Mouse (Mus musculus) neural tube, embryonic 13.5 days (tissue): Measurements from ENCODE around the gene Msh3. TPM values are rescaled to one million over a fixed set of nuclear protein-coding genes. Genes with fewer than 3 reads are reported as not detected.

Experiments used
- ATAC-seq: fragments of 200-750 bp; cut with Nextera tagmentation; 2 replicates; pipeline ENCODE4 v1.8.0; 2017; ENCODE audit warnings: low read depth, mild to moderate bottlenecking, moderate TSS enrichment, moderate library complexity
- H3K27ac ChIP-seq: fragments of 300-500 bp; sonication (generic); replicated peaks from 2 replicates; pipeline ENCODE4 v1.5.1; 2015; ENCODE audit warnings: moderate library complexity, mild to moderate bottlenecking, inconsistent platforms
- H3K27me3 ChIP-seq: fragments of 300-500 bp; sonication (generic); 2 replicates; pipeline ENCODE4 v1.6.1; 2015; ENCODE audit warnings: mild to moderate bottlenecking, inconsistent platforms
- H3K36me3 ChIP-seq: fragments of 300-500 bp; sonication (generic); 2 replicates; pipeline ENCODE4 v1.6.1; 2015; ENCODE audit warnings: mild to moderate bottlenecking, inconsistent platforms
- H3K4me1 ChIP-seq: fragments of 300-500 bp; sonication (generic); replicated peaks from 2 replicates; pipeline ENCODE4 v1.6.1; 2015; ENCODE audit warnings: inconsistent platforms
- H3K4me2 ChIP-seq: fragments of 300-500 bp; sonication (generic); 2 replicates; pipeline ENCODE4 v1.6.1; 2015; ENCODE audit warnings: inconsistent platforms, mild to moderate bottlenecking, moderate library complexity
- H3K4me3 ChIP-seq: fragments of 300-500 bp; sonication (generic); 2 replicates; pipeline ENCODE4 v1.5.1; 2015; ENCODE audit warnings: mild to moderate bottlenecking, inconsistent platforms
- H3K9ac ChIP-seq: fragments of 300-500 bp; sonication (generic); 2 replicates; pipeline ENCODE4 v1.6.1; 2015; ENCODE audit warnings: moderate library complexity, mild to moderate bottlenecking, inconsistent platforms
- H3K9me3 ChIP-seq: fragments of 300-500 bp; sonication (generic); 2 replicates; pipeline ENCODE4 v1.6.1; 2016; ENCODE audit warnings: inconsistent platforms
- WGBS: fragments of 180-500 bp; shearing (Covaris S2); methylation state at CpG from one replicate; pipeline ENCODE4 v1.1.7; 2015; 5-methylcytosine and 5-hydroxymethylcytosine counted together
- polyA plus RNA-seq: library from polyadenylated mRNA; unstranded; fragments of >200 nt; fragmentation: Nextera tagmentation; extraction: Ambion mirVana; gene quantifications from 2 replicates; pipeline ENCODE4 v1.2.1, GENCODE M21; 2015

Msh3 gene
- polyA plus RNA-seq, 1 experiment from 2014 or later: 23.1 TPM

DNA sequence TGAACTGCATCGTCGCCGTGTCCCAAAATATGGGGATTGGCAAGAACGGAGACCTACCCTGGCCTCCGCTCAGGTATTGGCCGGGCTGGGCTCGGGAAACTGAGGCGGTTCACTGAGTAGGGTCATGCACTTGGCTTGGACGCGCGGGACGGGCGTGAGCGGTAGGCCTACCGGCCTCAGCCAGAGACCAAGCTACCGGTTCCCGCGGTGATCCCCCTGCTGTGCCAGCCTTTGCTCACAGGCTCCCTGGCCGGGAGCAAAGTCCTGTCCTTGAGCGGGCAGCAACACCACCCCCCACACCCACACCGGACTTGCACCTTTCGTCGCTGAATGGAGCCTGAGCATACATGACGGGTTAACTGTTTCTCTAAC, 455 bp upstream of the Msh3 start:
- Histone ChIP-seq H3K9me3 (no peaks in the 10 kb centered on the region), H3K4me1 (peaks cover 32% of the 10 kb centered on the region), H3K36me3 (0 out of 2 replicates have a peak, but pooled peaks cover 5% of the 10 kb centered on the region), H3K4me3 (peak overlapping the region; percentile 65), H3K27ac (0 out of 2 replicates have a peak overlapping the region, but pooled peaks have one; percentile 89), H3K4me2 (peak overlapping the region; percentile 98), H3K9ac (peak overlapping the region; percentile 75), H3K27me3 (no peaks in the 10 kb centered on the region)
- WGBS: under 1% methylated on average over 24 of the region's 24 CpGs
- ATAC-seq: peak; percentile 57

DNA sequence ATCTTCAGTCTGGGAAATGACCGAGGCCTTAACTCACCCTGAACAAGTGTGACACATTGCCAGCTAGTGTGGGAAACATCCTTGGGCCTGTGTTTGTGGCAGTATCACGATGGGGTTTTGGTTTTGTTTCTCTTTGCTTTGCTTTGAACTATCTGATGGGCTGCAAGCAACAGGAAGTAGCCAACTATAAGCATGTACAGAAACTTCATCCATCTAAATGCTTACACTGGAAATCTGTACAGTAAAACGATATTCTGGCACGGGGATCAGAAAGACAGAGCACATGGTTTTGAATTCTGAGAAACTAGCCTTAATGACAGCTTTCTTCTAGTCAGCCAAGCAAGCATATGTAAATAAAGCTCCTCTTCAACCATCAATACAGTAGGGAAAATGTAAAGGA, 847 bp downstream of the Msh3 start:
- Histone ChIP-seq H3K9me3 (no peaks in the 10 kb centered on the region), H3K27me3 (no peaks in the 10 kb centered on the region), H3K36me3 (peaks cover 7% of the 10 kb centered on the region), H3K4me3 (peak overlapping the region; percentile 65), H3K9ac (peak overlapping the region; percentile 78), H3K27ac (peak overlapping the region; percentile 89), H3K4me2 (peak overlapping the region; percentile 98), H3K4me1 (peaks cover 32% of the 10 kb centered on the region)
- WGBS: 20% methylated on average over 4 of the region's 4 CpGs
- no peak for ATAC-seq

DNA sequence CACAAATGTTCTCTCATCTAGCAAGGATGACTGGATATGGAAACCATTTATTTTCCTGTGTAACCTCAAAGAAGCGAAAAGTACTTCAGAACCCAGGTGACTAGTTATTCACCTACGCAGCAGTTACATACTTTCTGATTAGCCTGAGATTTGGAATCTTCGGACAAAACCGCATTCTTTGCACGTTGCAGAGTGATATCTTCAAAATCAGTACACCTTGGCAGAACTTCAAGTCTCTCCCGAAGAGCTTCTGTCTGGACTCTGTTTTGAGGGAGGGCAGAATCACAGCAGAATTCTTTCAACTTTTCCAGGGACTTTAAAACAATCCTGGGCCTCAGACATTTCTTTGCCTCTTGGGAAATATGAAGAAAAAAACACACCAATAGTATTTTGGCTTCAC, 3.7 kb downstream of the Msh3 start:
- H3K27me3 ChIP-seq: no peaks in the 10 kb centered on the region
- H3K4me3 ChIP-seq: no peak overlapping the region
- no peak overlapping the region for H3K9ac ChIP-seq
- 93% methylated on average over 6 of the region's 6 CpGs for WGBS
- no peaks in the 10 kb centered on the region for H3K9me3 ChIP-seq
- no peak overlapping the region for H3K4me2 ChIP-seq
- peaks cover 31% of the 10 kb centered on the region for H3K36me3 ChIP-seq
- peaks cover 25% of the 10 kb centered on the region for H3K4me1 ChIP-seq
- ATAC-seq: no peak
- H3K27ac ChIP-seq: no peak overlapping the region

DNA sequence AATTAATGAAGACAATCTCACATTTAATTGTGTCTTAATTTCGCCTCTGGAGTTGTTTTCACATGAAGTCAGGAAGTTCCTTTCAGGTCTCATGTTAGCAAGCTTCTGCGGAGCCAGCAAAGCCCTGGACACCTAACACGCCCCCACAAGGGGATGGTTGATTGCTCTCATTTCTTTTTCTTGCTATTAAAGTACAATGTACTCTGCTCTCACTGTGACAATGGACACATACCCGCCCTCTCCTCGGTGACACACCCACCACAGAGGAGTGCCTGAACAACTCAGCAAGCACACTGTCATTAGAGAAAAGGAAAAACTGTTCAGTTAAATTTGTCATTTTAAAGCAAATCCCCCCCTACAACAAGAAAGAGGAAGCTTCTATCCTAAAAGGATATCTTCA, 8.5 kb downstream of the Msh3 start:
- Histone ChIP-seq H3K4me2 (no peak overlapping the region), H3K4me1 (no peaks in the 10 kb centered on the region; the same call in 1 of the 2 replicates), H3K27me3 (no peaks in the 10 kb centered on the region), H3K9ac (no peak overlapping the region), H3K36me3 (peaks cover 72% of the 10 kb centered on the region), H3K4me3 (no peak overlapping the region), H3K9me3 (no peaks in the 10 kb centered on the region), H3K27ac (no peak overlapping the region)
- no peak for ATAC-seq
- WGBS: 56% methylated on average over 5 of the region's 5 CpGs

DNA sequence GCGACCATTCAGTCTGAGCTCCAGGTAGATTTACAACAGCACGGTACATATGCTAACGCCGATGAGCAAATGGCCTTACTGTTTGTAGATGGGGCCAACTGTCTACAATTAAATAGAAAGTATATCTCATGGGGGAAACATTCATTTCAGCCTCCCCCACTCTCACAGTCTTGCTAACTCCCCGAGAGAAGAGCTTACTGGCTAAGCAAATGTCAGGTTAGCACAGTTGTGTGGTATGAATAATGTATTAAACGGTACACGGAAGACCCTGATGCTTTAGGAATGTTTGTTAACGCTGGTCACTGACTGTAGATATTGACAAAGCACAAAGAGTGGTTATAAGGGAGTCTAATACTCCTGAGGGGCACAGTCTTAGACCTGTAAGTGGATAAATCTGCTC, 10.8 kb downstream of the Msh3 start:
- ATAC-seq: no peak
- Histone ChIP-seq H3K4me2 (no peak overlapping the region), H3K36me3 (peaks cover 76% of the 10 kb centered on the region), H3K27me3 (no peaks in the 10 kb centered on the region), H3K27ac (no peak overlapping the region), H3K4me1 (no peaks in the 10 kb centered on the region; the same call in 1 of the 2 replicates), H3K9ac (no peak overlapping the region), H3K4me3 (no peak overlapping the region), H3K9me3 (no peaks in the 10 kb centered on the region)
- 76% methylated on average over 8 of the region's 8 CpGs for WGBS

DNA sequence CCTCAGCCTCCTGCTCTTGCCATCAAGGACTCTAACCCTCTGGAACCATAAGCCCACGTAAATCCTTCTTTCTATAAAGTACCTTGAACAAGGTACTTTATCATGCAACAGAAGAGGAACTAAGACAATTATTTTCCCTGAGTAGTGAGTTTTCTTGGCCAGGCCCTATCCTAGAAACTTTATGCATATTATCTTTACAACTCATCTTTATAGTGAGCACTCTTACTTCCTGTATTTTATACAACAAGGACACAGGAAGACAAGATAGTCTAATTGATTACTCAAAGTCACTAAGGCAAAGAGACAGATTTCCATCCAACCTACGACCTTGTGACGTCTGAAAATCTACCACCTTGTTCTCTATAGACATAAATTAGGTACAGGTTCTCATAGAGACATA, 15.0 kb downstream of the Msh3 start:
- no peaks in the 10 kb centered on the region; the same call in 1 of the 2 replicates for H3K4me1 ChIP-seq
- H3K27me3 ChIP-seq: no peaks in the 10 kb centered on the region

DNA sequence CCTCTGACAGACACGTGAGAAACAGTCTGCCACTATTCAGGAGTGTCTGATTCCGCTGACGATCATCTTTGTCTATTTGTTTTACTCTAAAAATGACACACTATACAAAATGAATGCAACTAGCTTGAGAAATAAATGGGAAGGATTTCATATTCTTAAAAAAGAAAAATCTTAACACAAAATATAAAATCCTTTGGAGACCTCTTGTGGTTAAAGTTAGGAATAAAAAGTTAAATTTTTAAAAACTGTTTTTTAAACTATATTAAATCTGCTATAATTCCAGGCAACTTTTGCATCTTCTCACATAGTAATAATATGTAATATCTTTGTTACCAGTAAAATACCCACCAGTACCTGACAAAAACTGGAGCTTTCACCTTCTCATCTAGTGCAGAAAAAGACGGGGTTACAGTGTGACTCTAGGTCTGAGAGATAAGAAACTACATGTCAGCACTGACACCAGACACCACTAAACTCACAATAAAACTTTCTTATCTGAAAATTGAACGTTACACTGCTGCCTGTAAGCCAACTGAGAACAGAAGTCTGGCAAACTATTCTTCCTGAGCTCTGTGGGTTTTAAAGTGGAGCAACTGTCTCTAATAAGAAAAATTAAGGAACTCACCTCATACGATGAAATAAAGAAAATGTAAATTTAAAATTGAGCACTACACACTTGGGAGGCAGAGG, 16.9 kb downstream of the Msh3 start:
- Histone ChIP-seq H3K4me3 (no peak overlapping the region), H3K9ac (no peak overlapping the region), H3K27me3 (no peaks in the 10 kb centered on the region), H3K36me3 (peaks cover 33% of the 10 kb centered on the region), H3K27ac (no peak overlapping the region), H3K4me1 (no peaks in the 10 kb centered on the region), H3K4me2 (no peak overlapping the region), H3K9me3 (no peaks in the 10 kb centered on the region)
- ATAC-seq: no peak
- WGBS: 81% methylated on average over 6 of the region's 6 CpGs

More for the DNA sequence above, 15.0 kb downstream of the Msh3 start:
- H3K4me3 ChIP-seq: no peak overlapping the region
- H3K9me3 ChIP-seq: no peaks in the 10 kb centered on the region
- WGBS: 95% methylated on average over 3 of the region's 3 CpGs
- no peak for ATAC-seq
- H3K36me3 ChIP-seq: peaks cover 52% of the 10 kb centered on the region
- H3K4me2 ChIP-seq: no peak overlapping the region
- no peak overlapping the region for H3K27ac ChIP-seq
- H3K9ac ChIP-seq: no peak overlapping the region

DNA sequence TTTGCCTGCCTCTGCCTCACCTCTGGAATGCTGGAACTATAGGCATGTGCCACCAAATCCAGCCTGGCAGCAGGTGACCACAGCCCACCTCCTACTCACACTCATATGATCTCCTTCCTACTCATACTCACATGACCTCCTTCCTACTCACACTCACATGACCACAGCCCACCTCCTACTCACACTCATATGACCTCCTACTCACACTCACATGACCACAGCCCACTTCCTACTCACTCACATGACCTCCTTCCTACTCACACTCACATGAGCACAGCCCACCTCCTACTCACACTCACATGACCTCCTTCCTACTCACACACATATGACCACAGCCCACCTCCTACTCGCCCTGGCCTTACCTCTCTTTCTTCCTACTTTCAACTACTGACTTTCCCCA, 17.9 kb downstream of the Msh3 start:
- H3K4me1 ChIP-seq: no peaks in the 10 kb centered on the region
- H3K4me2 ChIP-seq: no peak overlapping the region
- H3K9ac ChIP-seq: no peak overlapping the region
- no peak overlapping the region for H3K4me3 ChIP-seq
- H3K27me3 ChIP-seq: no peaks in the 10 kb centered on the region
- H3K36me3 ChIP-seq: peaks cover 24% of the 10 kb centered on the region
- no peak overlapping the region for H3K27ac ChIP-seq
- WGBS: 88% methylated on average over 1 of the region's 1 CpGs
- H3K9me3 ChIP-seq: no peaks in the 10 kb centered on the region
- no peak for ATAC-seq

DNA sequence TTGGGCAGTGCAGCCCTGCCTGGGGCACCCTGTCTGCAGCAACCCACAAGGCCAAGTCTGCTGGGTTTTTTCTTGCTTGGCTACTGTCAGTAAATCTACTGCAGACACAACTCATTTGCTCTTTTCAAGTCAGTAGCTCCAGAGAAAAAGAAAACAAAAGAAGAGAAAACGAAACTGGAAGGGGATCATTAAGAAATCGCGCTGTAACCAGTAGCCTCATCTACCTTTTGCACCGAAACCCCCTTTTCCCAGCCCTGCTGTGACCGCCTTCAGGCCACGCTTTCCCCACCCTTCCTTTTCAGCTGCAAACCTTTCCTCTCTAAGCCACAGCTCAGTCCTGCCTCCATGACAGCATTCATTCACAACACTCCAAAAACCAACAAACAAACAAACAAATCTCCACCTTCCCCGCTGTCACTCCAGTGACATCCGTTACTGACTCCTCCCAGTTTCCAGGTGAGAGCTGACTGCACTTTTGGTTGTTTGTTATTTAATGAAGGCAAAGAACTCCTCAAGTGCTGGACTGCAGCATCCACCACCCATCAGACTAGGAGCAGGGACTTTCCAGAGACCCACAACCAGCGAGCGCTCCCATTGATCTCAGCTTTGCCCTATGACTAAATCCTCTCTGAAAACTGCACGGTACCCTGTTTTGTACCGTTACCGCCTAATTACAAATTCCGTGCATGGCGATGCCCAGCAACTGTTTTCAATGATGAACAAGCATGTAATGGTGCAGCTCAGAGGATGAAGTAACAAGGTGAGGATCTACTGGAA, 22.5 kb downstream of the Msh3 start:
- ATAC-seq: no peak
- no peaks in the 10 kb centered on the region for H3K4me1 ChIP-seq
- no peak overlapping the region for H3K4me2 ChIP-seq
- no peaks in the 10 kb centered on the region for H3K27me3 ChIP-seq
- H3K4me3 ChIP-seq: no peak overlapping the region
- peaks cover 10% of the 10 kb centered on the region; the same call in 1 of the 2 replicates for H3K36me3 ChIP-seq
- WGBS: 84% methylated on average over 15 of the region's 15 CpGs
- no peaks in the 10 kb centered on the region for H3K9me3 ChIP-seq
- no peak overlapping the region for H3K27ac ChIP-seq
- no peak overlapping the region for H3K9ac ChIP-seq

DNA sequence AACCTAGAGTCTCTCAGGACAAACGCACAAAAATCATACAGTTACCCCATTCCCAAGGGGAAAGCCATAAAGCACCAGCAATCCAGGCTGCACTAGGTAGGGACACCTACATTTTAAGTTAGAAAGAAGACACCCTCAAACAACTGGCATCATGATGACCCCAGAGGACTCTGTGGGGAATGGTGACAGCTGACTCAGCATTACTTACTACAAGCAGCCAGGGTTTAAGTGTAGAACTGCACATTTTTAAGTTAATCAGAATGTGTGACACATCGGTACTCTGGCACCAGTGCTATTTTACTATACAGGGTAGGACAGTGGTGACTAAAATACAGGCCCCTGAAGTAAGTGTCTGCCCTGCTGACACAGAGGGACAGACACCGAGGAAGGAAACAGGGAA, 24.2 kb downstream of the Msh3 start:
- no peaks in the 10 kb centered on the region for H3K9me3 ChIP-seq
- 88% methylated on average over 3 of the region's 3 CpGs for WGBS
- H3K4me1 ChIP-seq: no peaks in the 10 kb centered on the region
- no peaks in the 10 kb centered on the region for H3K27me3 ChIP-seq
- no peak overlapping the region for H3K4me2 ChIP-seq
- H3K9ac ChIP-seq: no peak overlapping the region
- 0 out of 2 replicates have a peak, but pooled peaks cover 7% of the 10 kb centered on the region for H3K36me3 ChIP-seq
- H3K27ac ChIP-seq: no peak overlapping the region
- H3K4me3 ChIP-seq: no peak overlapping the region
- no peak for ATAC-seq

DNA sequence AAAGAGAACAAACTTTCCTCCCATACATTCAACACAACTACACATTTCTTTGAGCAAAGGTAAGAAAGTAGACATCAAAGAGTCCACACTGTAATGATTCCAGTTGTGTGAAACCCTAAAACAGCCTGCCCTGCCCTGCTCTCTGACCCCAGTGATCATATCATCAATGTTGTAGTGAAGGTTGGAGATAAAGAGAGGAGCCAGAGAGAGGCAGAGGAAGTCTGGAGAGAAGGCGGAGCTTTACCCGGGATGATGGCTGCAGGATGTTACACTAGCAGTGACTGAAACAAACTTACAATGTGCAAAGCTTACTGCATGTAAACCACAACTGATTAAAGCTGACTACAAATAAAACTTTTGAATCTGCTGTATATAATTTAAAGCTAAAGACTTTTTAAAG, 26.8 kb downstream of the Msh3 start:
- Histone ChIP-seq H3K27ac (no peak overlapping the region), H3K4me1 (no peaks in the 10 kb centered on the region), H3K4me3 (no peak overlapping the region), H3K4me2 (no peak overlapping the region), H3K27me3 (no peaks in the 10 kb centered on the region), H3K9me3 (no peaks in the 10 kb centered on the region), H3K9ac (no peak overlapping the region), H3K36me3 (0 out of 2 replicates have a peak, but pooled peaks cover 12% of the 10 kb centered on the region)
- 94% methylated on average over 2 of the region's 2 CpGs for WGBS
- ATAC-seq: no peak

DNA sequence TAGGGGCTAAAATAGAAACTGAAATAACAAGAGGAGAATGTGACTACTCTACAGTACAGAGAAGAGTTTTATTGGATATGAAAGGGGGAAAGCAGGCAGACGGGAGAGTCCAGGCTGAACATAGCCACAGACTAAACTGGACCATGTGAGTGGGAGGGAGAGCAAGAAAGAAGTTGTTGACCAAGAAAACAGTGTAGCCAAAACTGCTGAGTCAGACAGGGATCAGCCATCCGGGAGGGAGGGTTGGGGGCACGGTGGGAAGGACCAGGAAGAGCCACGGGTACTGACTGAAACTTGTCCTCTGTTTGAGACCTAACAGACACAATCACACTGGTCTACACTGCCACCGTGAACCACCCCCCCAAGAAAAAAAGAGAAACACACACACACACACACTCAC, 28.8 kb downstream of the Msh3 start:
- H3K9me3 ChIP-seq: no peaks in the 10 kb centered on the region
- no peak for ATAC-seq
- H3K27ac ChIP-seq: no peak overlapping the region
- H3K9ac ChIP-seq: no peak overlapping the region
- WGBS: 79% methylated on average over 5 of the region's 5 CpGs
- H3K4me3 ChIP-seq: no peak overlapping the region
- peaks cover 21% of the 10 kb centered on the region for H3K36me3 ChIP-seq
- H3K4me2 ChIP-seq: no peak overlapping the region
- H3K27me3 ChIP-seq: no peaks in the 10 kb centered on the region
- no peaks in the 10 kb centered on the region for H3K4me1 ChIP-seq
